Mouse (Mus musculus): Measurements from ENCODE around the gene Cstf1.

DNA sequence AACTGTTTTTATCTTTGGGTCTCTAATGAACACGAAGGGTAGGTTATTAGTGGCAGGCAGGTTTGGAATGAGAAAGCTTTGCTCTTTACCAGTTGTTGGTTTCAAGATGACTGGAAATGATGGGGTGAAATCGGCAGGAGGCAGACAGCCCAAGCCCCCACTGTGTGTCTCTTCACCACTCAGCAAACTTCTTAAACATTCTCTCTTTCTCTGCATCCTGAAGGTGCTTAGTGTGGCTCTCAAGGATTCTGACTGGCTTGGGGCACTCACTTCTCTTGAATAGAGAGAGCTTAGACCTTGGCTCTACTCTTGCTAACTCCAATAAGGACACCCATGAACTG lies 23.5 kb downstream of the Cstf1 start:
- TF ChIP-seq CTCF (IDR thresholded peaks at IDR 0.05) (no peak), POLR2A (IDR thresholded peaks at IDR 0.05; ENCODE audit: insufficient read depth, low read depth, low read length) (no peak), EP300 (IDR thresholded peaks at IDR 0.05; ENCODE audit: insufficient read depth, low read depth, low read length) (no peak)

Measured in heart, adult 2 months (tissue).